Mouse (Mus musculus): ENCODE measurements at regions not wholly inside any gene's neighbourhood (a gene's known extent, or its start where the extent isn't known, plus 50 kb on each side); places are given as distances from the start of the nearest gene placed in this dataset.

DNA sequence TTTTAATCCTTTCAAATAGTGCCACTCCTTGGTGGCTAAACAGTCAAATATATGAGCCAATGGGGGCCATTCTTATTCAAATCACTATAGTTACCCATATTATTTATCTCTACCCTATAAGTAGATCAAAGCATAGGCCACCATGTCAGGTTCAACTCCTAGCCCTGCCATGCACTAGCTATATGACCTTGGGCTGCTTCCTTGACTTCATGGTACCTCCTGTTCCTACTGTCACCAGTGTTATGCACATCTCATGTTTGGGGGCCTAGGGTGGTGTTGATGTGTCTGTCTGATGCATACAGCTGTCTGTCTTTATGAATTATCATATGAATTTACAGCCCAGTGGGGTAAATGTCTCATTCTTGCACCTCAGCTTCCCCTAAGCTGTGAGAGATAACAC lies 310.6 kb downstream of the Rps24 start:
- TF ChIP-seq CTCF (IDR thresholded peaks at IDR 0.05; ENCODE audit: low read depth), result no peak
- no peak for TF ChIP-seq EP300 (IDR thresholded peaks at IDR 0.05; ENCODE audit: low read depth)
